Mouse (Mus musculus) intestine, embryonic 14.5 days (tissue): ENCODE results near the gene Gm37240. TPM values are rescaled to one million over a fixed set of nuclear protein-coding genes. Genes with fewer than 3 reads are reported as not detected.

Source experiments
- ATAC-seq: fragments of 200-750 bp; cut with Nextera tagmentation; replicated peaks from 2 replicates; pipeline ENCODE4 v1.8.0; 2017; ENCODE audit warnings: low read depth, moderate number of reproducible peaks, moderate TSS enrichment, moderate library complexity; ENCODE audit not compliant: low FRiP score, low TSS enrichment
- DNase-seq: peaks from one replicate; pipeline ENCODE4 v3.0.0-alpha.2; 2018; ENCODE audit warnings: low spot score
- H3K27ac ChIP-seq: fragments of 300-500 bp; sonication (generic); 2 replicates; pipeline ENCODE4 v1.5.1; 2014; ENCODE audit warnings: low read depth, mild to moderate bottlenecking, control low read depth
- H3K27me3 ChIP-seq: fragments of 300-500 bp; sonication (generic); replicated peaks from 2 replicates; pipeline ENCODE4 v1.6.1; 2014; ENCODE audit warnings: low read length, control low read depth; ENCODE audit not compliant: control insufficient read depth, insufficient read depth
- H3K36me3 ChIP-seq: fragments of 300-500 bp; sonication (generic); 2 replicates; pipeline ENCODE4 v1.6.1; 2014; ENCODE audit warnings: low read length, control low read depth; ENCODE audit not compliant: control insufficient read depth, insufficient read depth
- H3K4me1 ChIP-seq: fragments of 300-500 bp; sonication (generic); replicated peaks from 2 replicates; pipeline ENCODE4 v1.6.1; 2014; ENCODE audit warnings: low read length, control low read depth, mixed read lengths; ENCODE audit not compliant: control insufficient read depth, insufficient read depth
- H3K4me2 ChIP-seq: fragments of 300-500 bp; sonication (generic); 2 replicates; pipeline ENCODE4 v1.6.1; 2014; ENCODE audit warnings: low read length
- H3K4me3 ChIP-seq: fragments of 300-500 bp; sonication (generic); 2 replicates; pipeline ENCODE4 v1.5.1; 2014; ENCODE audit warnings: low read depth, low read length, control low read depth, mixed read lengths
- H3K9ac ChIP-seq: fragments of 300-500 bp; sonication (generic); 2 replicates; pipeline ENCODE4 v1.6.1; 2014; ENCODE audit warnings: mild to moderate bottlenecking, low read length
- H3K9me3 ChIP-seq: fragments of 300-500 bp; sonication (generic); 2 replicates; pipeline ENCODE4 v1.6.1; 2016; ENCODE audit warnings: low read length, control low read depth; ENCODE audit not compliant: control insufficient read depth
- WGBS: fragments of 180-500 bp; shearing (Covaris S2); extraction: QIAGEN DNeasy Blood & Tissue Kit; methylation state at CpG from one replicate; pipeline ENCODE4 v1.1.7; 2014; 5-methylcytosine and 5-hydroxymethylcytosine counted together
- polyA plus RNA-seq: library from polyadenylated mRNA; unstranded; fragments of >200 nt; fragmentation: Nextera tagmentation; extraction: Ambion mirVana; gene quantifications from 2 replicates; pipeline ENCODE4 v1.2.1, GENCODE M21; 2014

Gm37240 gene
- polyA plus RNA-seq, 1 experiment from 2014 or later, result 5.3 TPM

DNA sequence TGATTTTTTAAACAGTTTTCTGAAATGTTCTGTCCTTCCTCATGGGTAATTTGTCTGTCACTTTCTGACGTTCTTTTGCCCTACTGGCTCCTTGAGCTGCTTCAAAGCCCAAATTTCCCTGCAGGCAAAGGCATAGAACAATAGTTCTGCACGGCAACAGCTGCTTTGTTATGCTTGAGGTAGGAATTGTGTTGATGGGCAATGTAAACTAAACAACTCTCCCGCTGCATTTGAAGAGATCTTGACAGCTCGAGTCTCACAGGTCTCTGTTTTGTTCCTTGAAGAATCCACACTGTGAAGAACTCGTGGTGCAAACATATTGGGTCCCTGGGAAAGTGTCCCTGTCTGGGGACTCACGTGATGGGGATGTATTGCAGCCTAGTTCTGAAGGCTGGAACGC is 746.8 kb downstream of the Gm37240 start:
- Histone ChIP-seq H3K9me3 (no peaks in the 10 kb centered on the region), H3K27ac (no peak overlapping the region), H3K4me2 (no peak overlapping the region), H3K27me3 (no peaks in the 10 kb centered on the region), H3K9ac (no peak overlapping the region), H3K4me3 (no peak overlapping the region), H3K36me3 (no peaks in the 10 kb centered on the region), H3K4me1 (no peaks in the 10 kb centered on the region)
- no peak for ATAC-seq
- 41% methylated on average over 7 of the region's 7 CpGs for whole genome bisulfite sequencing
- DNase-seq, result no peak

DNA sequence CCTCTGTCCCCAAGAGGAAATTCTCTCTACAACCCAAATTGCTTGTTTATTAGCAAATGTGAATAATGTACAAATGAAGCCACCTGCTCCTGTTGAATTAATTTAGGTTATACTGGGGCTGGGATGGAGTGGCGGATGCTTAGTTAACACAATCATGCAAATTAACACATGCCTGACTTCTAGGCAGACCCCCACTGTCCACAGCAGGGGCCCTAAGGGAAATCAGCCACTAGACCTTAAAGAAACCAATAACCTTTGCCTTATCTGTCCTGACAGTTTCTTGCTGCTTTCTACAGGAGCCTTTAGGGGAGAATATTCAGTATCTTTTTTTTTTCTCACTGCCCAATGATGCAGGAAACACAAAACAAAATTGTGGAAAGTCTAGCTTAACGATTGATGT is 748.9 kb downstream of the Gm37240 start:
- no peak overlapping the region for H3K9ac ChIP-seq
- no peak overlapping the region for H3K27ac ChIP-seq
- H3K4me2 ChIP-seq, result no peak overlapping the region
- ATAC-seq (no peak), DNase-seq (no peak)
- no peaks in the 10 kb centered on the region for H3K9me3 ChIP-seq
- H3K4me1 ChIP-seq, result no peaks in the 10 kb centered on the region
- no peak overlapping the region for H3K4me3 ChIP-seq
- WGBS, result 72% methylated on average over 2 of the region's 2 CpGs
- no peaks in the 10 kb centered on the region for H3K27me3 ChIP-seq
- H3K36me3 ChIP-seq, result no peaks in the 10 kb centered on the region

DNA sequence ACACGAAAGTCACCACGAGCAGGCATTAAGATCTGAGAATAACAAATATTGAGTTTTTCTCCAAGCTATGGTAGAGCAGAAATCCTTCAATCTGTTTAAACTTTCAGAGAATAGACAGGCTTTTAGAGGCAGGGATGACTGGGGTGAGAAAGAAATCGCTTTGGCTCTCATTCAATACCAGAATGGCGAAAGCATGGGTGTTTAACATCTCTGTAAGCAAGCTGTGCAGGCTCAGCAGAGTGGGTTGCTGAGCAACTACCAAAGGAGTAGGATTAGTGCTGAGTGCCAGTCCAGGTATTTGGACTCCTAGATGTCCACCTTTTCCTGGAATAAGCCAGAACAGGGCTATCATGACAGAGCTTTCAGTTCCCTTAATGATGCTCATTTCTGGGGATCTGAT is 753.8 kb downstream of the Gm37240 start:
- Histone ChIP-seq H3K27me3 (no peaks in the 10 kb centered on the region), H3K9ac (no peak overlapping the region), H3K36me3 (no peaks in the 10 kb centered on the region), H3K4me3 (no peak overlapping the region), H3K9me3 (no peaks in the 10 kb centered on the region), H3K4me1 (no peaks in the 10 kb centered on the region), H3K4me2 (no peak overlapping the region), H3K27ac (no peak overlapping the region)
- WGBS, result 77% methylated on average over 4 of the region's 4 CpGs
- DNase-seq, result no peak
- ATAC-seq, result no peak

DNA sequence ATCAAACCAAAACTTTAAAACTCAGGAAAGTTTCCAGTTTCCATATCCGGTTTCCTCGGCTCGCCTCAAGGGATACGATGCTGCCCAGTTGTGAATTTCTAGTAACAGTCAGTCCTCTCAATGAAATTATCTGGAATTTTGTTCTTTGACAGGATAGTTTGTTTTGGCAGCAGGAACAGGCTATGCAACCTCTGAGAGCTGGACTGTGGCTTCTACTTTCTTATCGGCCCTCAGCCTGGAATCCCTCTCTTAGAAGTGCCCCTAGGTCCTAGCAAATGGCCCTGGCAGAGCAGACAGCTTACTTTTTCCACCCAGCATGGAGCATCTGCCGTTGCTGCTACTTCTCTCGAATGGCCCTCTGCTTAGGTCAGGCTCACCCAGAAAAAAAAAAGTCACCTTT is 755.4 kb downstream of the Gm37240 start:
- Histone ChIP-seq H3K27ac (no peak overlapping the region), H3K9me3 (no peaks in the 10 kb centered on the region), H3K27me3 (no peaks in the 10 kb centered on the region), H3K4me3 (no peak overlapping the region), H3K4me2 (no peak overlapping the region), H3K9ac (no peak overlapping the region), H3K36me3 (no peaks in the 10 kb centered on the region), H3K4me1 (no peaks in the 10 kb centered on the region)
- no peak for ATAC-seq
- no peak for DNase-seq
- 61% methylated on average over 7 of the region's 7 CpGs for WGBS

- Histone ChIP-seq H3K4me2 (no peak overlapping the region), H3K9ac (no peak overlapping the region), H3K4me3 (no peak overlapping the region), H3K9me3 (no peaks in the 10 kb centered on the region), H3K27ac (no peak overlapping the region), H3K27me3 (no peaks in the 10 kb centered on the region), H3K36me3 (no peaks in the 10 kb centered on the region), H3K4me1 (0 out of 2 replicates have a peak, but pooled peaks cover 2% of the 10 kb centered on the region)
- no peak for DNase-seq
- 82% methylated on average over 8 of the region's 8 CpGs for WGBS
- no peak for ATAC-seq
Measured at GRCm38 (mm10) chr3:85128546-85128945, 758.8 kb downstream of the Gm37240 start.

DNA sequence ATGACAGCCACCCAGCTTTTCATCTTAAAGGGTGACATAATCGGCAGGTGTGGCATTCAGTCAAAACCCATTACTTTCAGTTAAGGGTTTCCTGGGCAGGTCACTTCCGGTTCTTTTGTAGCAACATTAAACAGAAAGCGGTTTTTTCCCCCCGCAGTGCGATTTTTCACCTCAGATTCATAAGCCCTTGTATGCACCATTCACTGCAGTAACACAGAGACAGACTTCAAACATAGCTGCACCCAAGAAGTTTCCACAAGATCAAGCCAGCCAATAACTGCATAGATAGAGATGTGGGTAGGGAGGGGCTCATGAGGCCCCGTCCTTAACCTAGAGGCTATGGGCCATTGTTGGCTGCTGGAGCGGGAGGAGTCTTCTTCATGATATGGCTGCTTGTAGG is 760.3 kb downstream of the Gm37240 start:
- no peak overlapping the region for H3K27ac ChIP-seq
- H3K4me1 ChIP-seq, result 0 out of 2 replicates have a peak, but pooled peaks cover 2% of the 10 kb centered on the region
- DNase-seq, result no peak
- no peak overlapping the region for H3K9ac ChIP-seq
- WGBS, result 83% methylated on average over 7 of the region's 7 CpGs
- no peak overlapping the region for H3K4me3 ChIP-seq
- no peaks in the 10 kb centered on the region for H3K36me3 ChIP-seq
- no peaks in the 10 kb centered on the region for H3K27me3 ChIP-seq
- no peaks in the 10 kb centered on the region for H3K9me3 ChIP-seq
- H3K4me2 ChIP-seq, result no peak overlapping the region
- ATAC-seq, result no peak

- no peak overlapping the region for H3K9ac ChIP-seq
- no peak overlapping the region for H3K4me3 ChIP-seq
- no peaks in the 10 kb centered on the region for H3K9me3 ChIP-seq
- no peak overlapping the region for H3K4me2 ChIP-seq
- H3K27me3 ChIP-seq, result no peaks in the 10 kb centered on the region
- H3K36me3 ChIP-seq, result no peaks in the 10 kb centered on the region
- no peak for ATAC-seq
- H3K27ac ChIP-seq, result no peak overlapping the region
- 84% methylated on average over 5 of the region's 5 CpGs for WGBS
- 0 out of 2 replicates have a peak, but pooled peaks cover 2% of the 10 kb centered on the region for H3K4me1 ChIP-seq
- no peak for DNase-seq
Measured at GRCm38 (mm10) chr3:85125471-85125870, 761.8 kb downstream of the Gm37240 start.

DNA sequence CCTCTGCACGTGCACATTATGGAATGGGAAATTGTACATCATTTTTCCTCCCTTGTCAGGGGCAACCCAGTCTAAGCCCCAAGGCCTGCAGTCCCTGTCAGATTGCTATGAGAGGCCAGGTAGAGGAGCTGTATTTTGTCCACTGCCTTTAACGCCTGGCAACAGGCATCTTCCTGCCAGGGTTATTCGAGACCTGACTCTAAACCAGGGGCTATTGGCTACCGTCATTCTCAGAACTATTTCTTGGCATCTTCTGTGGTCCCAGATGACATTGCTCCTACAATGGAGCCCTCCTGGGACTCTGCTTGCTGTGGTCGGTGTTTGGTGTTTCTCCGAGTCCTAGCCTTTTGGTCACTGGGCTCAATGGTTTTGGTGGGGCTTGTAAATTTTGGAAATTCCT is 762.4 kb downstream of the Gm37240 start:
- Histone ChIP-seq H3K9me3 (no peaks in the 10 kb centered on the region), H3K4me3 (no peak overlapping the region), H3K27ac (no peak overlapping the region), H3K4me2 (no peak overlapping the region), H3K4me1 (0 out of 2 replicates have a peak, but pooled peaks cover 2% of the 10 kb centered on the region), H3K36me3 (no peaks in the 10 kb centered on the region), H3K27me3 (no peaks in the 10 kb centered on the region), H3K9ac (no peak overlapping the region)
- DNase-seq (no peak), ATAC-seq (no peak)
- 69% methylated on average over 6 of the region's 6 CpGs for WGBS

DNA sequence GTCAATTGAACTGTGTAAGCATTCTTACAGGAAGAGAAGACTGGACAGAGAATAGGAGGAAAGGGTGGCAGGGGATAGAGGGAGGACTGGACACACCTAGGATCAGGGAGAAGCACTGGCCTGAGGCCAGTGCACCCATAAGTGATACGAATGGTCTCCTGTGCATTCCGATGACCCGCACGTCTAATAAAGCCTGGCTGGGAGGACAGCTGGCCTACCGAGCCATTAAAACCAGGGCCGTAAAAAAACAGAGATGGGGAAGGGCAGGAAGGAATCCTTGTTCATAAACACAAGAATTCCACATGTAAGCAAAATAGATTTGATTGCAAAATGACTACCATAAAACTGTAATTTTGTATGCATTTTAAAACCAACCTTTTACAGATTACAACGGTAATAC is 762.9 kb downstream of the Gm37240 start:
- WGBS, result 31% methylated on average over 7 of the region's 7 CpGs

More for the DNA sequence above, 762.9 kb downstream of the Gm37240 start:
- Histone ChIP-seq H3K27me3 (no peaks in the 10 kb centered on the region), H3K4me3 (no peak overlapping the region), H3K9ac (no peak overlapping the region), H3K9me3 (no peaks in the 10 kb centered on the region), H3K36me3 (no peaks in the 10 kb centered on the region), H3K27ac (no peak overlapping the region), H3K4me1 (0 out of 2 replicates have a peak, but pooled peaks cover 2% of the 10 kb centered on the region), H3K4me2 (no peak overlapping the region)
- DNase-seq (no peak), ATAC-seq (no peak)
